Mouse (Mus musculus) liver, adult (tissue): ENCODE results near the gene Otor.

Experiments
- GATA4 ChIP-seq: IDR thresholded peaks from 2 replicates; pipeline ENCODE4 v1.6.1; 2014; ENCODE audit warnings: mild to moderate bottlenecking, low read length; ENCODE audit not compliant: insufficient replicate concordance

Gene Otor

GRCm38 (mm10) chr2:143078198-143078851 is at the start of gene Otor:
TSS of gene Otor (plus strand) at chr2:143078473.
- no peak for TF ChIP-seq GATA4

- TF ChIP-seq GATA4, result no peak
Measured at GRCm38 (mm10) chr2:143031283-143031682, 47.0 kb upstream of the Otor start.

GRCm38 (mm10) chr2:143032378-143033255 is 45.7 kb upstream of the Otor start:
- TF ChIP-seq GATA4, result no peak

- no peak for TF ChIP-seq GATA4
Measured at GRCm38 (mm10) chr2:143034350-143035085, 43.8 kb upstream of the Otor start.

- TF ChIP-seq GATA4, result no peak
Measured at GRCm38 (mm10) chr2:143035086-143035593, 43.1 kb upstream of the Otor start.

GRCm38 (mm10) chr2:143041596-143041995 is 36.7 kb upstream of the Otor start:
- no peak for TF ChIP-seq GATA4

- TF ChIP-seq GATA4, result no peak
Measured at GRCm38 (mm10) chr2:143055251-143055650, 23.0 kb upstream of the Otor start.

GRCm38 (mm10) chr2:143056736-143057135 is 21.5 kb upstream of the Otor start:
- TF ChIP-seq GATA4, result no peak

GRCm38 (mm10) chr2:143062432-143062811 is 15.9 kb upstream of the Otor start:
- TF ChIP-seq GATA4, result no peak

GRCm38 (mm10) chr2:143062812-143063792 is 15.2 kb upstream of the Otor start, which contains the start of gene Snrpb2:
TSS of gene Snrpb2 (plus strand) at chr2:143063039.
- peak; percentile 20; the same call in 1 of the 2 replicates for TF ChIP-seq GATA4

- no peak for TF ChIP-seq GATA4
Measured at GRCm38 (mm10) chr2:143065914-143066313, 12.4 kb upstream of the Otor start.

- no peak for TF ChIP-seq GATA4
Measured at GRCm38 (mm10) chr2:143081693-143082092, 3.4 kb downstream of the Otor start.

- no peak for TF ChIP-seq GATA4
Measured at GRCm38 (mm10) chr2:143084852-143085397, 6.7 kb downstream of the Otor start.

- TF ChIP-seq GATA4, result no peak
Measured at GRCm38 (mm10) chr2:143089866-143090265, 11.6 kb downstream of the Otor start.
